Mouse (Mus musculus): ENCODE results near the gene Npvf. TPM values are rescaled to one million over a fixed set of nuclear protein-coding genes. Genes with fewer than 3 reads are reported as not detected.
"Not testable (repeated sequence)": the region's sequence is repeated elsewhere in the genome, so short reads cannot be mapped to it uniquely, and the experiment has no call there.

The Npvf gene
- total and polyA plus RNA-seq, 3 experiments: not detected

- not testable (repeated sequence) for H3K36me3 ChIP-seq (ENCODE audit: control insufficient read depth in 1 of 2, insufficient read depth in 2 of 2, low read length in 2 of 2); H3K79me2 ChIP-seq (ENCODE audit: control insufficient read depth, insufficient read depth, low read length, poor library complexity); DNase-seq (ENCODE audit: low read depth, low spot score); H3K27ac ChIP-seq (ENCODE audit: control insufficient read depth, low read depth, low read length); H3K9ac ChIP-seq (ENCODE audit: control insufficient read depth, low read depth, low read length, poor library complexity, severe bottlenecking); H3K4me3 ChIP-seq (ENCODE audit: control insufficient read depth in 1 of 2, insufficient read depth in 1 of 2, low read depth in 2 of 2, low read length in 2 of 2); H3K9me3 ChIP-seq (replicated peaks; ENCODE audit: insufficient read depth, low read length); H3K27me3 ChIP-seq (ENCODE audit: control insufficient read depth in 1 of 2, insufficient read depth in 2 of 2, low read length in 2 of 2); H3K4me1 ChIP-seq (ENCODE audit: control insufficient read depth in 1 of 2, insufficient read depth in 2 of 2, low read length in 2 of 2)
- peak in 1 of 3 experiments; percentile 5; a peak in 1 of 6 replicates for TF ChIP-seq CTCF (IDR thresholded peaks at IDR 0.05 in 2 of 3, conservative IDR thresholded peaks at IDR 0.05 in 1 of 3; ENCODE audit: control insufficient read depth in 1 of 3, insufficient read depth in 1 of 3, low read depth in 2 of 3, low read length in 3 of 3, poor library complexity in 1 of 3, severe bottlenecking in 1 of 3)
These were observed 36.0 kb downstream of the Npvf start for GRCm38 (mm10) chr6:50618273-50618672.

- Histone ChIP-seq H3K27me3 (ENCODE audit: control insufficient read depth in 1 of 2, insufficient read depth in 2 of 2, low read length in 2 of 2) (no peaks in the 10 kb centered on the region), H3K36me3 (ENCODE audit: control insufficient read depth in 1 of 2, insufficient read depth in 2 of 2, low read length in 2 of 2) (peaks cover 0 to 3% of the 10 kb centered on the region in 2 experiments; a peak in 2 of 4 replicates), H3K9ac (ENCODE audit: control insufficient read depth, low read depth, low read length, poor library complexity, severe bottlenecking) (no peak overlapping the region), H3K9me3 (replicated peaks; ENCODE audit: insufficient read depth, low read length) (no peaks in the 10 kb centered on the region), H3K27ac (ENCODE audit: control insufficient read depth, low read depth, low read length) (no peak overlapping the region), H3K4me1 (ENCODE audit: control insufficient read depth in 1 of 2, insufficient read depth in 2 of 2, low read length in 2 of 2) (peaks cover 0 to 2% of the 10 kb centered on the region in 2 experiments; a peak in 1 of 4 replicates), H3K79me2 (ENCODE audit: control insufficient read depth, insufficient read depth, low read length, poor library complexity) (no peaks in the 10 kb centered on the region), H3K4me3 (ENCODE audit: control insufficient read depth in 1 of 2, insufficient read depth in 1 of 2, low read depth in 2 of 2, low read length in 2 of 2) (no peak overlapping the region)
- TF ChIP-seq E2F4 (IDR thresholded peaks at IDR 0.05; ENCODE audit: borderline replicate concordance, low read depth, low read length) (no peak), SMC3 (IDR thresholded peaks at IDR 0.05; ENCODE audit: low read depth, low read length) (peak; percentile 13; the same call in 1 of the 2 replicates), CTCF (IDR thresholded peaks at IDR 0.05 in 2 of 3, conservative IDR thresholded peaks at IDR 0.05 in 1 of 3; ENCODE audit: control insufficient read depth in 1 of 3, insufficient read depth in 1 of 3, low read depth in 2 of 3, low read length in 3 of 3, poor library complexity in 1 of 3, severe bottlenecking in 1 of 3) (peak; percentile 71 to 86 (median 82))
- peak; percentile 79 for DNase-seq (ENCODE audit: low read depth, low spot score)
These were observed 52.6 kb downstream of the Npvf start for GRCm38 (mm10) chr6:50601620-50602019.

Other genes starting within 250 kb of the Npvf start
- gene Osbpl3, start 198.2 kb downstream of the Npvf start, total RNA-seq (2012; rRNA removed): 4.3 and 5.6 TPM in 2 replicates
- gene Osbpl3, start 198.2 kb downstream of the Npvf start, polyA plus RNA-seq (2012; ENCODE audit: insufficient read depth in 1 of 2, insufficient read length in 2 of 2, low read depth in 1 of 2, low replicate concordance in 2 of 2, missing spikeins in 1 of 2): 1 to 10 TPM in 1 of 2 experiments, not detected in 1; 4.9 TPM
- gene Cycs, start 87.9 kb downstream of the Npvf start, total RNA-seq (2012; rRNA removed): 83.0 and 85.3 TPM in 2 replicates
- gene Cycs, start 87.9 kb downstream of the Npvf start, polyA plus RNA-seq (2012; ENCODE audit: insufficient read depth in 1 of 2, insufficient read length in 2 of 2, low read depth in 1 of 2, low replicate concordance in 2 of 2, missing spikeins in 1 of 2): 100 to 1,000 TPM in 1 of 2 experiments, 10 to 100 TPM in 1; 28.0 to 139 TPM
- 0.65 and 0.89 TPM in 2 replicates for gene 4921507P07Rik, start 57.8 kb downstream of the Npvf start, total RNA-seq (2012; rRNA removed)
- 1 to 10 TPM in 1 of 2 experiments, not detected in 1; 1.5 TPM for gene 4921507P07Rik, start 57.8 kb downstream of the Npvf start, polyA plus RNA-seq (2012; ENCODE audit: insufficient read depth in 1 of 2, insufficient read length in 2 of 2, low read depth in 1 of 2, low replicate concordance in 2 of 2, missing spikeins in 1 of 2)

Data from MEL (cell line).